Mouse (Mus musculus) forebrain, embryonic 14.5 days (tissue): ENCODE results near the gene Egfl8. TPM values are rescaled to one million over a fixed set of nuclear protein-coding genes. Genes with fewer than 3 reads are reported as not detected.

ENCODE experiments used
- ATAC-seq: fragments of 200-750 bp; cut with Nextera tagmentation; 2 replicates; pipeline ENCODE4 v1.8.0; 2017; ENCODE audit warnings: mild to moderate bottlenecking, moderate library complexity
- DNase-seq: peaks from one replicate; pipeline ENCODE4 v3.0.0-alpha.2; 2015; ENCODE audit warnings: low spot score
- H3K27ac ChIP-seq: fragments of 300-500 bp; sonication (generic); 2 replicates; pipeline ENCODE4 v1.5.1; 2014; ENCODE audit warnings: low read depth, mild to moderate bottlenecking, control low read depth, low read length, moderate library complexity
- H3K27me3 ChIP-seq: fragments of 300-500 bp; sonication (generic); replicated peaks from 2 replicates; pipeline ENCODE4 v1.6.1; 2014; ENCODE audit warnings: low read length, control low read depth, mixed read lengths; ENCODE audit not compliant: control insufficient read depth, insufficient read depth
- H3K36me3 ChIP-seq: fragments of 300-500 bp; sonication (generic); 2 replicates; pipeline ENCODE4 v1.6.1; 2014; ENCODE audit warnings: low read length, control low read depth; ENCODE audit not compliant: control insufficient read depth, insufficient read depth
- H3K4me1 ChIP-seq: fragments of 300-500 bp; sonication (generic); 2 replicates; pipeline ENCODE4 v1.6.1; 2014; ENCODE audit warnings: antibody characterized with exemption, low read length, control low read depth; ENCODE audit not compliant: control insufficient read depth, insufficient read depth
- H3K4me2 ChIP-seq: fragments of 300-500 bp; sonication (generic); 2 replicates; pipeline ENCODE4 v1.6.1; 2014; ENCODE audit warnings: mild to moderate bottlenecking, control low read depth, low read length
- H3K4me3 ChIP-seq: fragments of 300-500 bp; sonication (generic); 2 replicates; pipeline ENCODE4 v1.5.1; 2014; ENCODE audit warnings: low read depth, low read length, control low read depth
- H3K9ac ChIP-seq: fragments of 300-500 bp; sonication (generic); 2 replicates; pipeline ENCODE4 v1.6.1; 2014; ENCODE audit warnings: mild to moderate bottlenecking, low read length, control low read depth, moderate library complexity
- H3K9me3 ChIP-seq: fragments of 300-500 bp; sonication (generic); replicated peaks from 2 replicates; pipeline ENCODE4 v1.6.1; 2016; ENCODE audit warnings: low read length, control low read depth, mixed read lengths; ENCODE audit not compliant: control insufficient read depth
- whole genome bisulfite sequencing: fragments of 180-500 bp; shearing (Covaris S2); extraction: QIAGEN DNeasy Blood & Tissue Kit; methylation state at CpG from one replicate; pipeline ENCODE4 v1.1.7; 2014; 5-methylcytosine and 5-hydroxymethylcytosine counted together
- polyA plus RNA-seq: library from polyadenylated mRNA; unstranded; fragments of >200 nt; fragmentation: Nextera tagmentation; extraction: Ambion mirVana; gene quantifications from 2 replicates; pipeline ENCODE4 v1.2.1, GENCODE M21; 2014

Gene Egfl8
- polyA plus RNA-seq, 1 experiment from 2014 or later = 7.6 TPM

GRCm38 (mm10) chr17:34627093-34627942 is 11.5 kb upstream of the Egfl8 start:
- DNase-seq (peak; percentile 94), ATAC-seq (peak; percentile 76)
- Histone ChIP-seq H3K4me1 (peaks cover 39% of the 10 kb centered on the region), H3K27me3 (peaks cover 17% of the 10 kb centered on the region), H3K4me2 (peak overlapping the region; percentile 87), H3K27ac (peak overlapping the region; percentile 91), H3K9me3 (no peaks in the 10 kb centered on the region), H3K36me3 (peaks cover 22% of the 10 kb centered on the region), H3K4me3 (peak overlapping the region; percentile 71), H3K9ac (peak overlapping the region; percentile 76)
- 0% methylated on average over 42 of the region's 45 CpGs for WGBS

GRCm38 (mm10) chr17:34626773-34627092 is 11.0 kb upstream of the Egfl8 start:
- H3K9ac ChIP-seq = peak overlapping the region; percentile 76
- peaks cover 34% of the 10 kb centered on the region for H3K4me1 ChIP-seq
- H3K27ac ChIP-seq = peak overlapping the region; percentile 91
- H3K27me3 ChIP-seq = peaks cover 16% of the 10 kb centered on the region
- ATAC-seq (peak; percentile 30), DNase-seq (peak; percentile 77)
- WGBS = under 1% methylated on average over 18 of the region's 18 CpGs
- H3K9me3 ChIP-seq = no peaks in the 10 kb centered on the region
- peaks cover 27% of the 10 kb centered on the region for H3K36me3 ChIP-seq
- peak overlapping the region; percentile 71 for H3K4me3 ChIP-seq
- peak overlapping the region; percentile 87 for H3K4me2 ChIP-seq

GRCm38 (mm10) chr17:34626062-34626772 is 10.4 kb upstream of the Egfl8 start:
- Histone ChIP-seq H3K4me3 (peak overlapping the region; percentile 71), H3K27me3 (peaks cover 10% of the 10 kb centered on the region), H3K4me2 (peak overlapping the region; percentile 87), H3K36me3 (peaks cover 31% of the 10 kb centered on the region), H3K4me1 (peaks cover 30% of the 10 kb centered on the region), H3K9me3 (no peaks in the 10 kb centered on the region), H3K27ac (peak overlapping the region; percentile 91; the same call in 1 of the 2 replicates), H3K9ac (peak overlapping the region; percentile 76)
- DNase-seq = no peak
- 53% methylated on average over 16 of the region's 16 CpGs for WGBS
- ATAC-seq = no peak

- 98% methylated on average over 3 of the region's 3 CpGs for WGBS
- no peak overlapping the region for H3K4me3 ChIP-seq
- no peak for ATAC-seq
Measured at GRCm38 (mm10) chr17:34624981-34625380, 9.2 kb upstream of the Egfl8 start.

GRCm38 (mm10) chr17:34623161-34623560 is 7.4 kb upstream of the Egfl8 start:
- H3K4me2 ChIP-seq = no peak overlapping the region
- WGBS = 86% methylated on average over 9 of the region's 9 CpGs
- no peaks in the 10 kb centered on the region for H3K27me3 ChIP-seq
- H3K27ac ChIP-seq = no peak overlapping the region
- no peaks in the 10 kb centered on the region for H3K9me3 ChIP-seq
- H3K4me3 ChIP-seq = no peak overlapping the region
- DNase-seq (no peak), ATAC-seq (no peak)
- H3K4me1 ChIP-seq = peaks cover 10% of the 10 kb centered on the region
- peaks cover 41% of the 10 kb centered on the region for H3K36me3 ChIP-seq
- H3K9ac ChIP-seq = no peak overlapping the region

More at GRCm38 (mm10) chr17:34624981-34625380, 9.2 kb upstream of the Egfl8 start:
- Histone ChIP-seq H3K9me3 (no peaks in the 10 kb centered on the region), H3K27ac (no peak overlapping the region), H3K36me3 (peaks cover 39% of the 10 kb centered on the region), H3K9ac (no peak overlapping the region), H3K4me1 (peaks cover 28% of the 10 kb centered on the region), H3K4me2 (no peak overlapping the region), H3K27me3 (peaks cover under 1% of the 10 kb centered on the region; the same call in 1 of the 2 replicates)
- DNase-seq = no peak

- 93% methylated on average over 8 of the region's 8 CpGs for WGBS
- no peak for ATAC-seq
- no peak overlapping the region for H3K4me3 ChIP-seq
Measured at GRCm38 (mm10) chr17:34621006-34621405, 5.2 kb upstream of the Egfl8 start.

GRCm38 (mm10) chr17:34618999-34619398 is 3.2 kb upstream of the Egfl8 start:
- DNase-seq (peak; percentile 68), ATAC-seq (no peak)
- Histone ChIP-seq H3K4me2 (no peak overlapping the region), H3K27ac (no peak overlapping the region), H3K4me1 (no peaks in the 10 kb centered on the region), H3K4me3 (no peak overlapping the region), H3K9ac (no peak overlapping the region), H3K27me3 (no peaks in the 10 kb centered on the region), H3K9me3 (no peaks in the 10 kb centered on the region), H3K36me3 (peaks cover 68% of the 10 kb centered on the region)
- 10% methylated on average over 6 of the region's 6 CpGs for WGBS

More at GRCm38 (mm10) chr17:34621006-34621405, 5.2 kb upstream of the Egfl8 start:
- no peaks in the 10 kb centered on the region for H3K4me1 ChIP-seq
- no peak overlapping the region for H3K9ac ChIP-seq
- no peak for DNase-seq
- H3K9me3 ChIP-seq = no peaks in the 10 kb centered on the region
- no peaks in the 10 kb centered on the region for H3K27me3 ChIP-seq
- no peak overlapping the region for H3K4me2 ChIP-seq
- no peak overlapping the region for H3K27ac ChIP-seq
- peaks cover 56% of the 10 kb centered on the region for H3K36me3 ChIP-seq

- Histone ChIP-seq H3K4me1 (no peaks in the 10 kb centered on the region), H3K9ac (no peak overlapping the region), H3K4me2 (no peak overlapping the region), H3K9me3 (no peaks in the 10 kb centered on the region), H3K4me3 (no peak overlapping the region), H3K27ac (no peak overlapping the region), H3K27me3 (no peaks in the 10 kb centered on the region), H3K36me3 (peaks cover 71% of the 10 kb centered on the region)
- whole genome bisulfite sequencing = 84% methylated on average over 10 of the region's 10 CpGs
- DNase-seq = no peak
- no peak for ATAC-seq
Measured at GRCm38 (mm10) chr17:34613830-34614229, 1.9 kb downstream of the Egfl8 start.
